Mouse (Mus musculus): Measurements from ENCODE around the gene Klrb1c. TPM values are rescaled to one million over a fixed set of nuclear protein-coding genes. Genes with fewer than 3 reads are reported as not detected.

Klrb1c gene
- 0.25 TPM in 1 of 2 replicates, not detected in the other for polyA plus RNA-seq (2012; rRNA removed)

DNA sequence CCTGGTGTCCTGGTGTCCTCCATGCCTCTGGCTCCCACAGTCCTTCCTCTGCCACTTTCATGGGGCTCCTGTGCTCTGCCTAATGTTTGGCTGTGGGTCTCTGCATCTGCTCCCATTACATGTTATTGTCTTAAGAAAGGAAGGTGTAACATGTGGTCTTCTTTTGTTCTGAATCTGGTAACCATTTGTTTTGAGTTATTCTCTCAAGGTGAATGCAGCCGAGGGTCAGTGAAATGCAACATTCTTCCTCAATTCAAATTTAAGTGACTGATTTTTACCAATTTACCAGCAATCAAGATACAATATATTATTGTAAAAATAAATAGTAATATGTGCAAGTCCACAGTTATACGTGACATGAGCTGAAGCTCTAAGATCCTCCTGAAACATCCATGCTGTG lies at the start of gene Klrb1c:
Gene Klrb1c (minus strand): TSS at position 101 of the 400 bp plus-strand sequence.
- Histone ChIP-seq H3K27ac (ENCODE audit: control insufficient read depth, insufficient read depth, low read depth, low read length) (no peak within 1 kb of the TSS), H3K4me3 (ENCODE audit: control insufficient read depth, low read depth, low read length) (no peak within 1 kb of the TSS), H3K4me1 (ENCODE audit: control insufficient read depth, insufficient read depth, low read length) (no peaks in the 10 kb centered on the region), H3K36me3 (ENCODE audit: control insufficient read depth, insufficient read depth, low read length) (no peaks in the 10 kb centered on the region), H3K27me3 (ENCODE audit: control insufficient read depth, insufficient read depth, low read length) (no peaks in the 10 kb centered on the region)
- TF ChIP-seq POLR2A (IDR thresholded peaks at IDR 0.05; ENCODE audit: control insufficient read depth, low read depth, low read length) (no peak), CTCF (IDR thresholded peaks at IDR 0.05; ENCODE audit: control insufficient read depth, insufficient read depth, insufficient replicate concordance, low read depth, low read length) (no peak)

DNA sequence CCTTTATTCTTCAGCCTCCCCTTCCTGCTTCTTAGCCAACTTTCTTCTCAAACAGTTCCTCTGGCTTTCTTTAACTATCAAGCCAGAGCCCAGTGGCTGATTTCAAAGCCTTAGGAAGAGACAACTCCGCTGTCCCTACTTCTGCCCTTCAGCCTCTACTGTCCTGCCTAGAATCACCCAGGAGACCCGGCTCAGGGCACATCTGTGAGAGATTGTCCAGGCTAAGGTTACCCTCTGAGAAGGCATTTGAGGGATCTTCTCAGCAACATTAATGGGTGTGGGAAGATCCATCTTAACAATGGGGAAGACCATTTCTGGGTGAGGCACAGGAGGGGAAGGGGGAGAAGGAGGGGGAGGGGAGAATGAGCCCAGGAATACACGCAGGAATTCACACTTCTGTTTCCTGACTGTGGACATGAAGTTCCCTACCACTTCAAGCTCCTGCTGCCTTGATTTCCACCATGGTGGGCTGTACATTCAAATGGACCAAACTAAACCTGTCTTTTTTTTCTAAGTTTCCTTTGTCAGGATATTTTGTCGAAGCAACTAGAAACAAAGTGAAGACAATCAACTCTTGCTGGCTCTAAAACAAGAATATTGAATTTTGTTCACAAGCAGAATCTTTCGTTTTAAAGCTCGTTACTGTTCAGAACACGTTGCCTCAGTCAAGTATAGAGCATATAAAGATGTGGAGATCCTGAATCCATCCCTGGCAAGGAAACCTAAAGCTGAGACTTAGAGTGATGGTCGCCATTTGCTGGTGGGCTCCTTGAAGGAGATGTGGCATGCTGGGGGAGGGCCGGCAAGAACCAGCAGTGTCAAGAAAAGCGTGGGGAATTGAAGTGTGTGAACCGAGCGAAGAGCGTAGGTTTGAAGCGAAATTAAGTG lies 48.7 kb upstream of the Klrb1c start:
- no peaks in the 10 kb centered on the region for H3K27me3 ChIP-seq (ENCODE audit: control insufficient read depth, insufficient read depth, low read length)
- peaks cover 12% of the 10 kb centered on the region for H3K4me1 ChIP-seq (ENCODE audit: control insufficient read depth, insufficient read depth, low read length)
- H3K27ac ChIP-seq (ENCODE audit: control insufficient read depth, insufficient read depth, low read depth, low read length), result peak overlapping the region; percentile 32; the same call in 1 of the 2 replicates
- TF ChIP-seq CTCF (IDR thresholded peaks at IDR 0.05; ENCODE audit: control insufficient read depth, insufficient read depth, insufficient replicate concordance, low read depth, low read length) (no peak), POLR2A (IDR thresholded peaks at IDR 0.05; ENCODE audit: control insufficient read depth, low read depth, low read length) (no peak)
- H3K36me3 ChIP-seq (ENCODE audit: control insufficient read depth, insufficient read depth, low read length), result no peaks in the 10 kb centered on the region
- peak overlapping the region; percentile 96 for H3K4me3 ChIP-seq (ENCODE audit: control insufficient read depth, low read depth, low read length)

DNA sequence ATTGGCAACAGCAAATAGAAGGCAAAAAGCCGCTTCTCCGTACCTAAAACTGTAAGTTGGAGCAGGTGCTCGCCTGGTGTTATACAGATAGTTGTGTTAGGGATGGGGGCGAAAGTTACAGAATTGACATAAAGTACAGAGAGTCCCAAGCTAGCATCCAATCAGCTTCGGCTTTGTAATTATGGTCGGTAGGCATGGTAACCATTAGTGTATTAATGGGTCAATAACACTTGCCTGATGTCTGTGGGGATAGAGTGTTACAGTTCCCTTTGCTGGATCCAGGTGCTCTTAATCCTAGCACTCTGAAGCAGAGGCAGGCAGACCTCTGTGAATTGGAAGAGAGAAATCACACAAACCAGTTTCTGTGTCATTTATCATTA lies 47.9 kb upstream of the Klrb1c start:
- no peaks in the 10 kb centered on the region for H3K36me3 ChIP-seq (ENCODE audit: control insufficient read depth, insufficient read depth, low read length)
- H3K27ac ChIP-seq (ENCODE audit: control insufficient read depth, insufficient read depth, low read depth, low read length), result no peak overlapping the region
- H3K4me3 ChIP-seq (ENCODE audit: control insufficient read depth, low read depth, low read length), result no peak overlapping the region
- TF ChIP-seq CTCF (IDR thresholded peaks at IDR 0.05; ENCODE audit: control insufficient read depth, insufficient read depth, insufficient replicate concordance, low read depth, low read length) (no peak), POLR2A (IDR thresholded peaks at IDR 0.05; ENCODE audit: control insufficient read depth, low read depth, low read length) (no peak)
- peaks cover 8% of the 10 kb centered on the region for H3K4me1 ChIP-seq (ENCODE audit: control insufficient read depth, insufficient read depth, low read length)
- H3K27me3 ChIP-seq (ENCODE audit: control insufficient read depth, insufficient read depth, low read length), result no peaks in the 10 kb centered on the region

DNA sequence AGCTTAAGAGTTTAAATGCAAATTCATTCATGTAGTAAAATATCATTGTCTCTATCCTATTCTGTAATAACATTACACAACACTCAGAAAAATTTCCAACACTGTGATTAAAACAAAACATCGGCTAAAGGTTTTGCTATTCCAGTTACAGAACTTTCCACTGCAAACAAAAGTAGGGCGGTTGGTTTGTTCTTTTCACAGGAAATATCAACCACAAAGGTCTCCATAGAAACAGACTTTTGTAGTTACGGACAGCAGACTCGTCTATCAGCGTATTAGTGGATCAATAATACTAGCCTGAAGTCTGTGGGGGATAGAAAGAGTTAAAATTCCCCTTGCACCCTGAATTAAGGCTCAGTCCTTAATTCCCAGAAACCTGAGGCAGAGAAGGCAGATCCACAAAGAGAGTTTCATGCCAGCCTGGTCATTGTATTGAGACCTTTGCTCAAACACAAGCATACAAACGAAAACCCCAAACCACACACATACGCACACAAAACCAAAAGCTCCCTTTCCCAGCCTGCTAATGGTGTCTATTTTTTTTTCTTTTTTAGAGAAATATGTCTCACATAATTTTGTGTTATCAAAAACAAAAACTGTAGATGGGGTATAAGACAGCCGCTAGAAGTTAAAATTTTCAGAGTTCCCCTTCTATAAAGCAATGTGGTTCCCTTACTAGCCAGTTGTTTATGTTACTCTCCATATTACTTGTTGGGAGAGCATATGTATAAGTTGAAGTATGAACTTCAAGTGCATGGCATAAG lies 47.4 kb upstream of the Klrb1c start:
- H3K4me3 ChIP-seq (ENCODE audit: control insufficient read depth, low read depth, low read length), result no peak overlapping the region
- no peaks in the 10 kb centered on the region for H3K36me3 ChIP-seq (ENCODE audit: control insufficient read depth, insufficient read depth, low read length)
- TF ChIP-seq POLR2A (IDR thresholded peaks at IDR 0.05; ENCODE audit: control insufficient read depth, low read depth, low read length) (no peak), CTCF (IDR thresholded peaks at IDR 0.05; ENCODE audit: control insufficient read depth, insufficient read depth, insufficient replicate concordance, low read depth, low read length) (no peak)
- H3K27me3 ChIP-seq (ENCODE audit: control insufficient read depth, insufficient read depth, low read length), result no peaks in the 10 kb centered on the region
- H3K4me1 ChIP-seq (ENCODE audit: control insufficient read depth, insufficient read depth, low read length), result peaks cover 8% of the 10 kb centered on the region
- H3K27ac ChIP-seq (ENCODE audit: control insufficient read depth, insufficient read depth, low read depth, low read length), result no peak overlapping the region

DNA sequence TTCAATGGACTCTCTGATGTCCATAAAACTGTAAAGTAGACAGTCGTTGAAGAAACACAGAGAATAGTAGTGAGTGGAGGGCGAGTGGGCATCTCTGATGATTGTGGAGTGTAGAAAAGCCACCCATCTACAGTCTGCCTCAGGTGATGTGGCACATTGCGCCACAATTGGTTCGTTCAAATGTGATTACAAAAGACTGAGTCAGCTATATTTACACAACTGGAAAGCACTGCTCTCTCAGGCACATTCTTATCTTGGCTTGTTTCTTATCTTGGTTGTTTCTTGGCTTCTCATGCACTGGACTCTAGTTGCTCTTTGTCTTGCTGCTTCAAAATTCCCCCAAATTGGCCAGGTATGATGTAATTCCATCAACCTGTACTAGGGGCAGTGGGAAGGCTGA lies 46.6 kb upstream of the Klrb1c start:
- Histone ChIP-seq H3K4me3 (ENCODE audit: control insufficient read depth, low read depth, low read length) (no peak overlapping the region), H3K4me1 (ENCODE audit: control insufficient read depth, insufficient read depth, low read length) (peaks cover 8% of the 10 kb centered on the region), H3K27me3 (ENCODE audit: control insufficient read depth, insufficient read depth, low read length) (no peaks in the 10 kb centered on the region), H3K36me3 (ENCODE audit: control insufficient read depth, insufficient read depth, low read length) (no peaks in the 10 kb centered on the region), H3K27ac (ENCODE audit: control insufficient read depth, insufficient read depth, low read depth, low read length) (no peak overlapping the region)
- TF ChIP-seq CTCF (IDR thresholded peaks at IDR 0.05; ENCODE audit: control insufficient read depth, insufficient read depth, insufficient replicate concordance, low read depth, low read length) (no peak), POLR2A (IDR thresholded peaks at IDR 0.05; ENCODE audit: control insufficient read depth, low read depth, low read length) (no peak)

DNA sequence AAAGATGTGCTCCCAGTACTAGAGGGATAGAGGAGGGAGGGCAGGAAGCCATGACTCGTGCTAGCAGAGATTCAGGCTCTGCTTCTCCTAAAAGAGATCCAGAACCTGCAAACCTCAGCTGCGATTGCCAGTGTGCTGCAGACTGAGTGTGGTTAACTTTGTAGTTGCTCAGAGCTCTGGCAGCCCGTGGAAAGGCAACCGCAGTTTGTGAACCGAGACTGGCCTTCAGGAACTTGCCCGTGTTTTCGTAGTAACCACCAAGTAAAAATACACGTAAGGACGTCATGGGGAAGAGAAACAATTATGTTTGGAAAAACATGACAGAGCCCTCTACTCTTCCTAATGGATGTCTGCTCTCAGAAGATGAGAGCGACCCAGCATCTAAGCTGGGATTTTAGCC lies 44.0 kb upstream of the Klrb1c start:
- Histone ChIP-seq H3K27ac (ENCODE audit: control insufficient read depth, insufficient read depth, low read depth, low read length) (no peak overlapping the region), H3K36me3 (ENCODE audit: control insufficient read depth, insufficient read depth, low read length) (no peaks in the 10 kb centered on the region), H3K4me3 (ENCODE audit: control insufficient read depth, low read depth, low read length) (no peak overlapping the region), H3K27me3 (ENCODE audit: control insufficient read depth, insufficient read depth, low read length) (no peaks in the 10 kb centered on the region), H3K4me1 (ENCODE audit: control insufficient read depth, insufficient read depth, low read length) (peaks cover 3% of the 10 kb centered on the region)
- TF ChIP-seq CTCF (IDR thresholded peaks at IDR 0.05; ENCODE audit: control insufficient read depth, insufficient read depth, insufficient replicate concordance, low read depth, low read length), result no peak
- no peak for TF ChIP-seq POLR2A (IDR thresholded peaks at IDR 0.05; ENCODE audit: control insufficient read depth, low read depth, low read length)

DNA sequence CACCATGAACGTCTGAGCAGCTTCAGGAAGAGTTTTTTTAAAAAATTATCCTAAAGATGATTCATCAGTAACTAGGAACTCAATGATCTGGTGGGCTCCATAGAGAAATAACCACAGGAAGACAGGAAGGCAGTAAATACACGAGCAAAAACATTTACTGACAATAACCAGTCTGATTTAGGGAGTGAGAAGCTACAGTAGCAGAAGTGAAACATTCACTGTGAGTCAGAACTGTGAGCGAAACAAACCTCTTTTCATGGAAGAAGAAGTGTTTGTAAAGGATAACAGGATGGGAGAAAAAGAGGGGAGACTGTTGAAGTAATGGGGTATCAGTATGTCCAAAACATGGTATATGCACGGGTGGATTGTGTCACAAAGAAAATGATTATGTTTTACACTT lies 40.8 kb upstream of the Klrb1c start:
- Histone ChIP-seq H3K27ac (ENCODE audit: control insufficient read depth, insufficient read depth, low read depth, low read length) (no peak overlapping the region), H3K36me3 (ENCODE audit: control insufficient read depth, insufficient read depth, low read length) (no peaks in the 10 kb centered on the region), H3K4me1 (ENCODE audit: control insufficient read depth, insufficient read depth, low read length) (no peaks in the 10 kb centered on the region), H3K27me3 (ENCODE audit: control insufficient read depth, insufficient read depth, low read length) (no peaks in the 10 kb centered on the region), H3K4me3 (ENCODE audit: control insufficient read depth, low read depth, low read length) (no peak overlapping the region)
- TF ChIP-seq CTCF (IDR thresholded peaks at IDR 0.05; ENCODE audit: control insufficient read depth, insufficient read depth, insufficient replicate concordance, low read depth, low read length) (no peak), POLR2A (IDR thresholded peaks at IDR 0.05; ENCODE audit: control insufficient read depth, low read depth, low read length) (no peak)
